Mouse (Mus musculus) lung, embryonic 14.5 days (tissue): ENCODE results near the gene a. TPM values are rescaled to one million over a fixed set of nuclear protein-coding genes. Genes with fewer than 3 reads are reported as not detected.
A peak's percentile ranks its signal among the peaks of the same experiment; 100 is the strongest.
"Not testable (repeated sequence)": the region's sequence is repeated elsewhere in the genome, so short reads cannot be mapped to it uniquely, and the experiment has no call there.

Experiments used
- ATAC-seq: fragments of 200-750 bp; cut with Nextera tagmentation; 2 replicates; pipeline ENCODE4 v1.8.0; 2017; ENCODE audit warnings: mild to moderate bottlenecking, moderate TSS enrichment, moderate library complexity; ENCODE audit not compliant: insufficient read depth
- DNase-seq: peaks from one replicate; pipeline ENCODE4 v3.0.0-alpha.2; 2015
- H3K27ac ChIP-seq: fragments of 300-500 bp; sonication (generic); 2 replicates; pipeline ENCODE4 v1.5.1; 2014; ENCODE audit warnings: low read depth, mild to moderate bottlenecking, moderate library complexity
- H3K27me3 ChIP-seq: fragments of 300-500 bp; sonication (generic); 2 replicates; pipeline ENCODE4 v1.6.1; 2014; ENCODE audit warnings: low read length, control low read depth; ENCODE audit not compliant: insufficient read depth
- H3K36me3 ChIP-seq: fragments of 300-500 bp; sonication (generic); 2 replicates; pipeline ENCODE4 v1.6.1; 2014; ENCODE audit warnings: control low read depth; ENCODE audit not compliant: insufficient read depth
- H3K4me1 ChIP-seq: fragments of 300-500 bp; sonication (generic); 2 replicates; pipeline ENCODE4 v1.6.1; 2014; ENCODE audit warnings: antibody characterized with exemption, control low read depth; ENCODE audit not compliant: insufficient read depth
- H3K4me2 ChIP-seq: fragments of 300-500 bp; sonication (generic); 2 replicates; pipeline ENCODE4 v1.6.1; 2014; ENCODE audit warnings: mild to moderate bottlenecking
- H3K4me3 ChIP-seq: fragments of 300-500 bp; sonication (generic); 2 replicates; pipeline ENCODE4 v1.5.1; 2014; ENCODE audit warnings: low read depth, low read length
- H3K9ac ChIP-seq: fragments of 300-500 bp; sonication (generic); 2 replicates; pipeline ENCODE4 v1.6.1; 2014
- H3K9me3 ChIP-seq: fragments of 300-500 bp; sonication (generic); 2 replicates; pipeline ENCODE4 v1.6.1; 2016; ENCODE audit warnings: low read depth, low read length, control low read depth
- CTCF ChIP-seq: IDR thresholded peaks from 2 replicates; pipeline ENCODE4 v1.5.1; 2016; ENCODE audit warnings: antibody characterized with exemption, low read depth
- WGBS: fragments of 180-500 bp; shearing (Covaris S2); extraction: QIAGEN DNeasy Blood & Tissue Kit; methylation state at CpG from one replicate; pipeline ENCODE4 v1.1.7; 2014; 5-methylcytosine and 5-hydroxymethylcytosine counted together
- polyA plus RNA-seq: library from polyadenylated mRNA; unstranded; fragments of >200 nt; fragmentation: Nextera tagmentation; extraction: Ambion mirVana; gene quantifications from 2 replicates; pipeline ENCODE4 v1.2.1, GENCODE M21; 2014

Gene a
- polyA plus RNA-seq, 1 experiment from 2014 or later = not detected

DNA sequence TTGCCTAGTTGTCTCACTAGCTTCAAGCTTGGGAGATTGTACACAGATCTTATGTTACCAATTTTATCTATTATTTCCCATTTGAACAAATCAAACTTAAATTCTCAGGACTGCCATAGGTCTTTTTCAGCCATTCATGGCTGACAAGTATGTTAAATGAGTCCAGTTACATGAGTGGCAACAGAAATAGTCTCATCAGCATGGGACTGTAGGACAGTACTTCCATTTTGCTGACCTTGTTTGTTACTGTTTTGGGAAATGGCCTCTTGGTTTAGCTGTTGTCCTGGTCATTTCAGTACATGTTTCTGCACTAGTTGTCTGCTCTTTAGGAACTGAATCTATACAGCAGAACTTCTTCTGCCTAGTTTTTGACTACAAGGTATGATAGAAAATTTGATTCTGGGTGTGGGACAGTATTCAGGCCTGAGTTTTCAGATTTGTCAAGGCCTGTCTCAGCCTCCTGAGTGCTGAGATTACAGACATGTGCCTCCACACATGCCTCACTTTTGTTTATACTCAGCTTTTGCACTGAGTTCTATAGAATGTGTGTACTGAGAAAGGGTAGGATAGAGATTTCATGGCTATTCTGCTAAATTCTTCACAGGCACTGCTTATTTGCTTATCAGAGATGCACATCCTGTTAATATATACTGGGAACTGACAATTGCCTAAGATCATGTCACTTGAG lies 78.9 kb downstream of the a start:
- no peak overlapping the region for H3K27ac ChIP-seq
- H3K36me3 ChIP-seq = peaks cover 85% of the 10 kb centered on the region
- H3K4me2 ChIP-seq = no peak overlapping the region
- H3K4me3 ChIP-seq = no peak overlapping the region
- no peaks in the 10 kb centered on the region for H3K9me3 ChIP-seq
- no peak for DNase-seq
- no peaks in the 10 kb centered on the region for H3K4me1 ChIP-seq
- no peaks in the 10 kb centered on the region for H3K27me3 ChIP-seq
- TF ChIP-seq CTCF = no peak
- ATAC-seq = no peak
- H3K9ac ChIP-seq = no peak overlapping the region

DNA sequence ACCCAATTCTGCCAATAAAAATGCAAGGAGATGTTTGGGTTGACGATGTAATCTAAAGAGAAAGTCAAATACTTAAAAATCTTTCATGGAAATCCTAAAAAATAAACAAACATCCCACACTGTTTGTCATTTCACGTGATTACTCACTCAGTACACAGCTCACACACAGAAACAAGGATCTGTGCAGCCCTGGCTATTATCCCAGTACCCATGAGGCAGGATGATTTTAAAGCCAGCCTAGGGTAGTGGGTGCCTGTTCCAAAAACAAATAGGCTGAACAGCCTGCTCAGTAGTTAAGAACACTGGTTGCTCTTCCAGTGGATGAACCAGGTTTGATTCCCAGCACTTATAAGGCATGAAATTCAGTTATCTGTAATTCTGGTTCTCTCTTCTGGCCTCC lies 85.4 kb downstream of the a start:
- Histone ChIP-seq H3K9ac (no peak overlapping the region), H3K36me3 (peaks cover 73% of the 10 kb centered on the region), H3K4me3 (no peak overlapping the region), H3K9me3 (no peaks in the 10 kb centered on the region), H3K4me2 (no peak overlapping the region), H3K27ac (no peak overlapping the region), H3K27me3 (no peaks in the 10 kb centered on the region), H3K4me1 (no peaks in the 10 kb centered on the region)
- WGBS = 49% methylated on average over 2 of the region's 2 CpGs
- ATAC-seq = no peak
- TF ChIP-seq CTCF = no peak
- DNase-seq = no peak

DNA sequence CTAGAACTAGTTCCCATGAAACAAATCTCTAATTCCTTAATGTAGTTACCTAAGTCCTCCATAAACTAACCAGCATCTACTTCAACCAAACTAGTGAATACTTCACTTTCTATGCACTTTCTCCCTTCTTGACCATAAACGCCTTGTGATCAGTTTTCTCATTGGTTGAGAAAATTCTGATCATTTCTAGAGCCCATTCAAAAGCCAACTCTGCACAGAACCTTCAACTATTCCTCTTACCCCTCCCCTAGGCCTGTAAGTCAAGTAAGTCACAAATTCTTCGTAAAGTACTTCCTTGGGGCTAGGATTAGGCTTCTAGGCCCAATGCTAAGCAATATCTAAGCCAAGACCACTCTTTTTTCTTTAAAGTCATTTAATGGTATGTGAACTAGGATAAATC lies 100.4 kb downstream of the a start:
- peak overlapping the region; percentile 86 for H3K4me2 ChIP-seq
- no peaks in the 10 kb centered on the region for H3K27me3 ChIP-seq
- no peaks in the 10 kb centered on the region for H3K9me3 ChIP-seq
- ATAC-seq = no peak
- peak overlapping the region; percentile 93 for H3K4me3 ChIP-seq
- peak; percentile 19 for DNase-seq
- WGBS = 6% methylated on average over 2 of the region's 2 CpGs
- H3K4me1 ChIP-seq = no peaks in the 10 kb centered on the region; the same call in 1 of the 2 replicates
- H3K9ac ChIP-seq = peak overlapping the region; percentile 92
- peaks cover 17% of the 10 kb centered on the region for H3K36me3 ChIP-seq
- H3K27ac ChIP-seq = peak overlapping the region; percentile 85; the same call in 1 of the 2 replicates
- no peak for TF ChIP-seq CTCF

DNA sequence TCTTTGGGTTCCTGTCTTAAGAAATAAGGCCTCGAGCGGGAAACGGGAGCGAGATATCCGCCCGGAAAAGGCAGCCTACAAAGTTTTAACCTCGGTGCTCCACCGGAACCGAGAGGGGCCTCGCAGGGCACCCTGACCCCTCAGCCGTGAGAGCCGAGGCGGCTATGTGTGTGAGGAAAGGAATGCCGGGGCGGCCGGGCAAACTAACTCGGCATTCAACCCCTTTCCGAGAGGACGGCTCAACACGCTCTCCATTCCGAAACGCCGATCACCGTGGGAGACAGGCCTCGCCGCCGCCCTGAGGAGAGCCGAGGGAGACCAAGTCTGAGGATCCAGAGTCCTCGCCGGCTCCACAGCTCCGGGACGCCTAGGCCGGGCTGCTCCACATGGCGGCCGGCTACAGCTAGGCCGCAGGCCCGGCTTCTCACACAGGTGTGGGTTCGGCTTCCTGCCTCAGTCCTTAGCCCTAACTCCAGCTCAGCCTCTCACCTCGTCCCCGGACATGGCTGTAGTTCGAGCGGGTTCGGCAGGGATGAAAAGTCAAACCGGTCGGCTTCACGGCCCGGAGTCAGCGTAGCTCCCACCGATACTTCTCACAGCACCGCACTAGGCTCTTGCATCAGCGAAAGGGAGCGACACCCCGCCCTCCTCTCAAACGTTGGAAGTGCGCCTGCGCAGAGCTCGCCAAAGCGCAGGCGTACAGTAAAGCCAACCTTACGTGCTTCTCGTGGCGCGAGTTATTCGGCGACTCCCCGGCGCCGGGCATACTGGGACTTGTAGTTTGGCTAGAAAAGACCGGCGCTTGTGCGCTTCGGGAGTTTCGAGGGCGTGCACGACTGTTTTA lies 101.2 kb downstream of the a start, which contains the start of gene Eif2s2:
Gene Eif2s2, minus strand, starts transcription at position 735 of the 844 bp plus-strand sequence.
- WGBS = under 1% methylated on average over 75 of the region's 75 CpGs
- Histone ChIP-seq H3K36me3 (peaks cover 10% of the 10 kb centered on the region), H3K4me3 (peak within 1 kb of the TSS; percentile 93), H3K27me3 (no peaks in the 10 kb centered on the region), H3K9me3 (no peaks in the 10 kb centered on the region), H3K9ac (peak within 1 kb of the TSS; percentile 92), H3K4me1 (no peaks in the 10 kb centered on the region; the same call in 1 of the 2 replicates), H3K27ac (peak within 1 kb of the TSS; percentile 85), H3K4me2 (peak within 1 kb of the TSS; percentile 86)
- ATAC-seq (peak; percentile 99), DNase-seq (peak; percentile 99)
- no peak for TF ChIP-seq CTCF

DNA sequence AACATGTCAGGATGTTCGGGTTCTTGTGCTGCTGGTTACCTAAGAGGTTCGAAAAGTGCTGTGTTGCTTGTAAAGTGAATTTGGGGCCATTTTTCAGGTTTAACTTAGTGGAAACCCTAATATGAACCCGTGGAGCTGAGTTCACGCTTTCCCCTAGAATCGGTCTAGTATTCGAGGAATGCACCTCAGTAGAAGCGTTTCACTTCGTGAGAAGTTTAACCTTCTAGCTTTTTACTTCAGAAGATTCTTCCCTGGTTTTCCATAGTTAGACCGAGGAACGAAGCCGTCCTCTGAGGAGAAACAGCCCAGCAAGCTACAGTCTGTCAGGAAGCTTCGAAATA lies 101.8 kb downstream of the a start:
- H3K4me2 ChIP-seq = peak overlapping the region; percentile 66
- 6% methylated on average over 12 of the region's 12 CpGs for WGBS
- no peak overlapping the region for H3K27ac ChIP-seq
- H3K9ac ChIP-seq = peak overlapping the region; percentile 92; the same call in 1 of the 2 replicates
- peaks cover 6% of the 10 kb centered on the region for H3K36me3 ChIP-seq
- H3K27me3 ChIP-seq = no peaks in the 10 kb centered on the region
- H3K4me1 ChIP-seq = no peaks in the 10 kb centered on the region; the same call in 1 of the 2 replicates
- TF ChIP-seq CTCF = no peak
- no peak for ATAC-seq
- no peak for DNase-seq
- no peaks in the 10 kb centered on the region for H3K9me3 ChIP-seq
- H3K4me3 ChIP-seq = peak overlapping the region; percentile 93

DNA sequence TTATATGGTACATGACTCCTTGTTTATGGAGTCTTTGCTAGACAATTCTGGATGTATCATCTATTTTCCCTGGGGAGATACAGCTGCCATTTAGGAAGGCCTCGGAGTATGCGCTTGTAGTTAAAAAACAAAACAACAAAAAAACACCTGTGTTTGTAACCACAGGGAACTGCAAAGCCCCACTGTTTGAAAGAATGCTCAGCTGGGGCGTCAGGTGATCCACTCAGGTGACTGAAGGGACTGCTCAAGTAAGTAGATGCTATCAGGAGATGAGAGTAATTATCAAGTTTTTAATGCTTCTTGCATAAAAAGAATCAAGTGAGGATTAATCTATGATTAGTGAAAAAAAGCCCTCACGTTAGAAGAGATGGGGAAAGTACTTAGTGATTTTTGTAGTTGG lies 102.3 kb downstream of the a start:
- WGBS = 57% methylated on average over 4 of the region's 4 CpGs
- H3K27me3 ChIP-seq = no peaks in the 10 kb centered on the region
- 0 out of 2 replicates have a peak, but pooled peaks cover 4% of the 10 kb centered on the region for H3K36me3 ChIP-seq
- H3K27ac ChIP-seq = no peak overlapping the region
- H3K9ac ChIP-seq = no peak overlapping the region
- TF ChIP-seq CTCF = no peak
- DNase-seq (no peak), ATAC-seq (no peak)
- peak overlapping the region; percentile 66 for H3K4me2 ChIP-seq
- H3K4me3 ChIP-seq = peak overlapping the region; percentile 93; the same call in 1 of the 2 replicates
- H3K4me1 ChIP-seq = no peaks in the 10 kb centered on the region; the same call in 1 of the 2 replicates
- H3K9me3 ChIP-seq = no peaks in the 10 kb centered on the region

DNA sequence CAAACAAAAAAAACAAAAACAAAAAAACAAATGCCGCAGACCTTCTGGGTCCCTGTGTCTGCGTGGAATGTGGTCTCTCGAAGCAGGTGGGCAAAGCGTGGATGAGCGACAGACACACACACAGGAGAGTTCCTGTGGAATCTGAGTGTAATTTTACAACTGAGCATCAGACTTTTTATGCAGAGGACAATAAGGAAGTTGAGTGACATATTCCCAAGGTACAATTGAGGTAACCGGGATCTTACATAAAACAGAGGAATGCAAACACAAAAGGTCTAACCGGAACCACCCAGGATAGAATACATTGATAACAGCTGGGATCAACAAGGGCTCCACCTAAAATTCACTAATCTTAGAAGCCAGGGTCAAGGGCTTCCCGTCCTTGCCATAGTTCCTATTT lies 107.8 kb downstream of the a start:
- not testable (repeated sequence) for DNase-seq, H3K4me3 ChIP-seq, H3K27me3 ChIP-seq, H3K4me1 ChIP-seq, H3K36me3 ChIP-seq, H3K9ac ChIP-seq, ATAC-seq, H3K9me3 ChIP-seq, H3K27ac ChIP-seq, H3K4me2 ChIP-seq
- 83% methylated on average over 8 of the region's 8 CpGs for WGBS

DNA sequence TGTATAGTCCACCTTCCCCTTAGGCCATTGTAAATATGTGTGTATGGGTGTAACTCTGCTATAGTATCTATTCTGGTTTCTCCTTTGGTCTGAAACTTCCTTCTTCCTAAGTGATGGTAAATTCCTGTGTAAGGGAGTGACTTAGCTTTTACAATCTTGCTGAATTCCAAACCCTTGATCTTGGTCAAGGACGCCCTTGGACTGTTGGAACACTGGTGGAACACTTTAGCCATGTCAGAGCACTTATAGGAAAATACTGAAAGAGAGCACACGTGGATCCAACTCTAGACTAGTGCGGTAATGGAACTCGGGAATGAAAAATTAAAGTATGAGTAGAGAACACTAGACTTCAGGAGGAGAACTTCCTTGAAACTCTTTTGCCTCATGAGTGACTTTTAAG lies 108.2 kb downstream of the a start:
- not testable (repeated sequence) for H3K27me3 ChIP-seq, H3K4me3 ChIP-seq, DNase-seq, H3K36me3 ChIP-seq, H3K9ac ChIP-seq, H3K4me2 ChIP-seq, H3K27ac ChIP-seq, H3K9me3 ChIP-seq, ATAC-seq, H3K4me1 ChIP-seq
- WGBS = 74% methylated on average over 4 of the region's 4 CpGs
